Mouse (Mus musculus) gastrocnemius, adult 2 months (tissue): ENCODE data around the gene Cacna1e. TPM values are rescaled to one million over a fixed set of nuclear protein-coding genes. Genes with fewer than 3 reads are reported as not detected.

ENCODE experiments used
- DNase-seq: peaks from one replicate; pipeline ENCODE4 v3.0.0; 2022
- H3K27ac ChIP-seq: fragments of 200-600 bp; 2 replicates; pipeline ENCODE4 v1.8.1; 2022; ENCODE audit warnings: mild to moderate bottlenecking
- H3K4me3 ChIP-seq: fragments of 200-600 bp; 2 replicates; pipeline ENCODE4 v1.8.1; 2022; ENCODE audit warnings: mild to moderate bottlenecking, moderate library complexity
- CTCF ChIP-seq: fragments of 200-600 bp; IDR thresholded peaks from 2 replicates; pipeline ENCODE4 v1.8.1; 2022; ENCODE audit warnings: antibody characterized with exemption, mild to moderate bottlenecking, moderate library complexity
- intact Hi-C: fragments of 180-260 bp; cut with DNase I; formaldehyde crosslinking; loops from one replicate; pipeline ENCODE4 v1.15.1; 2025
- total RNA-seq, 2 experiments: library from RNA; stranded (reverse); gene quantifications; 2 replicates each; pipeline ENCODE4 v1.2.3; 2021

Cacna1e gene
- total RNA-seq, 2 experiments from 2014 or later: 0.05 to 0.06 TPM

DNA sequence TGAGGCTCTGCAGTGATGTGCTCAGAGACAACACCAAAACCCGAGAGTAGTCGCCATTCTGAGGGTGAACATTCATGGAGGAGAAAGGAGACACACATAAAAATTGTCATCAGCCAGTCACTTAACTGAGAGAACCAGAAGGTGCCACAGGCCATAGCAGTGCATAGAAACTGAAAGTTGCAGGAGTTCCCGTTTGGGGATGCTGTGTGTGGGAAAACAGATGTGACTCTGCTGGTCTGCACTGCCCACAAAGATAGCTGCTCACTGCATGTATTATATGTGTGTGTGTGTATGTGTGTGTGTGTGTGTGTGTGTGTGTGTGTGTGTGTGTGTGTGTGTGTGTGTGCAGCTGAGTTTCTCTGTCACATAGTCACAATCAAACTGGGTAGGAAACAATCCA lies 61.2 kb downstream of the Cacna1e start:
- no peak for TF ChIP-seq CTCF
- DNase-seq: no peak
- intact Hi-C loops: no loop called here
- no peak overlapping the region for H3K27ac ChIP-seq
- no peak overlapping the region for H3K4me3 ChIP-seq

DNA sequence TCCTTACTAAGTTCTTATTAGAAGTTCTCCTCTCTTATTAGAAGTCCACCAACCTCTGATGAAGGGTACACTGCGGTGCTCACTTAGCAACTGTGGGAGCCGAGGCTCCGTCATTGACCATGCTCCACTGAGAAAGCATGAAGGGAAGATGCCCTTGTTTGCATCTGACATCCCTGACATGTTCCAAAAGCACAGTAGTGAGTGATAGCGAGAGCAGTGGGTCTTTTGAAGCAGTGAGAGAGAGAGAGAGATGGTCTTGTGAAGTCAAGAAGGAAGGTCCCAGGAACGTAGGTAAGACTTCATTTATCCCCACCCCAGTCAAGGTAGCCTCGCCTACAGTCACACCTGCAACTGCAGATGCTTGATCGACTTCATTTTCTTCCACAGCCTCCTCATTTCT lies 63.9 kb downstream of the Cacna1e start:
- DNase-seq: no peak
- TF ChIP-seq CTCF: no peak
- intact Hi-C loops: no loop called here
- no peak overlapping the region for H3K27ac ChIP-seq
- no peak overlapping the region for H3K4me3 ChIP-seq

DNA sequence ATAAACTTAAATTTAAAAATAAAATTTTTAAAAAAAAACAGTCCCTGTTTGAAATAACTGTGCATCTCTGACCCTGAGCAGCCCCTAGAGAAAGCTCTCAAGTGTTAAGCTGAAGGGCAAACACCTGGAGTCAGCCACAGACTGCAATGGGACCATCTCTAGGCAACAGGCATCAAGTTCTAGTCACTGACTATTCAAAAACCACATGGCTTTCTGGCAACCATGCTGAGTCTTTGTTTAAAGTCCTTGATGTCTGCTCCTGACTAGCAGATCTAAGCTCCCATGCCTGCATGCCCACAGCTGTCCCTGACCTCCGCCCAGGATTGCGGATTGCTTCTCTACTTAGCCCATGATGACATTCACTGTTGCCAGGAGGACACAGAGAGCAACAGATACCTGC lies 64.3 kb downstream of the Cacna1e start:
- Histone ChIP-seq H3K4me3 (no peak overlapping the region), H3K27ac (no peak overlapping the region)
- TF ChIP-seq CTCF: no peak
- intact Hi-C loops: no loop called here
- DNase-seq: no peak

DNA sequence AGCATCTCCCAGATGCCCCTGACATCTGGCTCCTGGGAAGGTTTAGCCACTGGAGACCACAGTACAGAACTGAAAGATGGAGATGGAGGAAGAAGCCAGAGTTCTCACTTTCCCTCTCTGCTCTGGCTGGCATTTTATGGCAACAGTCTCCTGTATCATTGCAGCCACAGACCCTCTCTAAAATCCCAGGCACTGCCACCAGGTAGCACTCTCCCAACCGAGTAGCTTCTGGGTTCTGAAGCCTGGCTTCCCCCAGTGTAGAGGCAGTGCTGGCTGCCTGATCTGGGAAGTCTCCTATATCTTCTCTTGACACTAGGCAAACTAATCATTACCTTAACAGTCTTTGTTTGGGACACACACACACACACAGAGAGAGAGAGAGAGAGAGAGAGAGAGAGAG lies 65.6 kb downstream of the Cacna1e start:
- no peak overlapping the region for H3K4me3 ChIP-seq
- DNase-seq: no peak
- intact Hi-C loops: no loop called here
- no peak overlapping the region for H3K27ac ChIP-seq
- TF ChIP-seq CTCF: no peak

DNA sequence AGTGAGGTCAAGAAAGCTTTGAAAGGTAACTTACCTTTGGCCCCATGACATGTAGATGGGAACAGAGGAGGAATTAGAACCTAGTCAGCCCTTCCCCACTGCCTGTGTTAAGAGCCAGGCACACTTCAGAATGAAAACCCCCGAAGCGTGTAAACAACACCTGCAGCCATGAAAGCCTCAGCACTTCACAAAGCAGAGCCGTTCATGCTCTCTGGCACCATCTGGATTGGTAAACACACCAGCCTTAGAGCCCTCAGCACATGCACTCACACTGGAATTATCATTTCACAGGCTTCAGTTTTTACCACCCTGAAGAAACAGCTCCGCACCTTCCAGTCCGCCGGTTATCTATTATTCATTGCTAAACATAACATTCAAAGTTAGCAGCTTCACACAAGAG lies 67.5 kb downstream of the Cacna1e start:
- intact Hi-C loops: no loop called here
- DNase-seq: no peak
- TF ChIP-seq CTCF: no peak
- no peak overlapping the region for H3K27ac ChIP-seq
- no peak overlapping the region for H3K4me3 ChIP-seq

DNA sequence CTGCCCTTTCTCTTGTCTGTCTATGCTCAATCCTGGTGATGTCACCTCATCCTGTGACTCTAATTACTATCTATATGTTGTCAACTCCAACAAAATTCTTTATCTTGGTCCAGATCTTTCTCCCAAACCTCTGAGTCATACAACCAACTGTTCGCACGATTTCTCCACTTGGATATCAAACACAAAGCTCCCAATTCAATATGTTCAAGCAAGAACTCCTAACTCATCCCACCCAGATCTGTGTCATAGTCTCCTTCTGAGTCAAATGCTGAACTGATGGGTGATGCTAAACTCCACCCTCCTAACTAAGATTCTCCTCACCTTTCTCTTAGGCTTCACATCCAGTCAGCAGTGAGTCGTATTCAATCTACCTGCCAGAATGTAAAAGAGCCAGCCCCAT lies 68.0 kb downstream of the Cacna1e start:
- Histone ChIP-seq H3K27ac (no peak overlapping the region), H3K4me3 (no peak overlapping the region)
- DNase-seq: no peak
- intact Hi-C loops: no loop called here
- TF ChIP-seq CTCF: no peak

DNA sequence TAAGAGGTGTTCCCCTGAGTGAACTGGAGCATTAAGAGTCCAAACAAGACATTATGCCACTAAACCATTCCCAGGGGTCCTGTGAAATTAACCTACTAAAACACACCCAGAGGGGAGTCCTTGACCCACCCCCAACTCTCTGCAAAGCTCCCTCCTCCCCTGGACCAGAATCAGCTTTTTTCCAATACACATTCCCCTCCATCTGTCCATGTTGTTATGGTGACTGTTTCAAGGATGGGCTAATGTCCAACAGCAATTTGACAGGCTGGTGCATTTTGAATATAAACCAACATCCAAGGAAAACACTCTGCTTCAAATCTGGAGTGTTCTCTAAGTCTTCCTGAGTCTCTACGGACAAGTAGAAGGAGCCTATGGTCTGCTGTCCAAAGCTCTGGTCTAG lies 78.6 kb downstream of the Cacna1e start:
- no peak for DNase-seq
- intact Hi-C loops: no loop called here
- TF ChIP-seq CTCF: no peak
- Histone ChIP-seq H3K27ac (no peak overlapping the region), H3K4me3 (no peak overlapping the region)

DNA sequence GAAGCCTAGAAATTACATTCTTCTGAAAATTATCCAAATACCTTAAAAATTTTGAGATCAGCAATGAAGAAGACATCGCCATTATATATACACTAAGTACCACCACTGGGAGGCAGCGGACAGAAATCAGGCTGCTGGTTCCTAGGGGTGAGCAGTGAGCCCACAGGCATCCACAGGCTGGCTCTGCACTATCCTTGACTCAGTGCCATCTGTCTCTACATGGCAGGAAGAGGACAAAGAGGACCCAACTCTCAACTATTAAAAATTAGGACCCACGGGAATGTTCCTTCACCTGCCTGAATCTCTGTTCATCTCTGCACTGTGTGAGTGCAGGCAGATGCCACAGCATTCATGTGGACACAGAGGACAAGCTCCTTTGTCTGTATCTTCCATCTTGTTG lies 79.3 kb downstream of the Cacna1e start:
- H3K4me3 ChIP-seq: no peak overlapping the region
- DNase-seq: no peak
- H3K27ac ChIP-seq: no peak overlapping the region
- intact Hi-C loops: no loop called here
- TF ChIP-seq CTCF: no peak

DNA sequence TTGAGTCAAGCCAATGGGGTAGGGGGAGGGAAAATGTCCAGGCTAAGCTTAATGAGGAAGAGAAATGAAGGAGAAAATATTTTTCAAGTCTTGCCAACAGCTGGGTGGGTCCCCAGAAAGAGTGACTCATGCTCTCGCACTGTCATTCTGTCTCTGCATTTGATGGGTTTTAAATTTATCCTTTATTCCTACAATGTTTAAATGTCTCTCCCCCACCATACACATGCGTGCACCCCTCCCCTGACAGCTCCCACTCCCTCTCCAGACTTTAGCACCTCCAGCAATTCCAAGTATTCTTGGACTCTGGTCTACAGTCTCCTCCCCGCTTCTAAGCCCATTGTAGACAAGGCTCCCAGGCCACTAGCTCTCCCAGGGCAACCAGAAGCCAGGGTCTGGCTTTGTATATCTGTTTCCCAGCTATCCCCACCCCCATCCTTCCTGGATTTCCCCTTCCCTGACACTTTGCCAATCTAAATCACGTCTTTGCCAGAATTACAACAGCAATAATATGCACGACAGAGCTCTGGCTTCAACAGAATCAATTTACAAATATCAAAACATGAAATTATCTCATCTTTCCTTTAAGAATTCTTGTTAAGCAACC lies 81.9 kb downstream of the Cacna1e start:
- intact Hi-C loops: no loop called here
- DNase-seq: no peak

DNA sequence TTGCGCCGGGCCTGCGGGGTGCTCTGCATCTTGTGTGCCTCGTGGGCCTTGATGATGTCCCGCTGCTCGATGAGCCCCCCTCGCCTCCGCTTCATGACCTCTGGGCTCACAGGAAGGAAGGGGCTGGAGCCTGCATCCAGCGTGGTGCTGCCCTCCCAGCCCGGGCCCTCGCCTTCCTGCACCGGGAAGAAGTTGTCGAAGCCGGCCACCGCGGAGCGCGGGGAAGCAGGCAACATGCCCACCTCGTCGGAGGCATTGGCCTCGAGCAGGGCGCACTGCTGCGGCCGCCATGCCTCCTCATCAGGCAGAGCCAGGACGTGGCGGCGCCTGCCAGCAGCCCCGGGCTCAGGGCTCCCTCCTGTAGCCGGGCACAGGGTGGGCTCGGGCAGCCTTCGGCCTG lies 85.0 kb downstream of the Cacna1e start:
- TF ChIP-seq CTCF: no peak
- Histone ChIP-seq H3K4me3 (no peak overlapping the region), H3K27ac (no peak overlapping the region)
- intact Hi-C loops: no loop called here
- DNase-seq: no peak

More for the DNA sequence above, 81.9 kb downstream of the Cacna1e start:
- no peak overlapping the region for H3K27ac ChIP-seq
- no peak overlapping the region for H3K4me3 ChIP-seq
- no peak for TF ChIP-seq CTCF

DNA sequence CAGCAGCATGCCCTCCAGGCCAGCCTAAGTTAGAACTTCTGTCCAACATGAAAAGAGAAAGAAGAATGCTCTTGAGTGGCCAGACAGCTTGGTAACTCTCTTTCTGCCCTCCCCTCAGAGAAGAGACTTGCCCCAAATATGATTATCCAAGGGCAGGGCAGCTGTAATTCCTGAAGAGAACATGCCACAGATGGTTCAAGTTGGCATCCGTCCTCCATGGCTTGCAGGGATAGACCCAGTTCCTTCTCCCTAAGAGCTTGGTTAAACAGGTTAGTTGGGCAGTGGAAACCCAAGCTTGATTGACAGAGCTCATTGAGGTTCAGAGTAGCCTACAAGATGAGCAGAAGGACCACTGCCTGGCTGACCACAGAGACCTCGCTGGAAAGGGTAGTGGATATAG lies 85.5 kb downstream of the Cacna1e start:
- intact Hi-C loops: no loop called here
- no peak for TF ChIP-seq CTCF
- no peak overlapping the region for H3K27ac ChIP-seq
- H3K4me3 ChIP-seq: no peak overlapping the region
- DNase-seq: no peak

DNA sequence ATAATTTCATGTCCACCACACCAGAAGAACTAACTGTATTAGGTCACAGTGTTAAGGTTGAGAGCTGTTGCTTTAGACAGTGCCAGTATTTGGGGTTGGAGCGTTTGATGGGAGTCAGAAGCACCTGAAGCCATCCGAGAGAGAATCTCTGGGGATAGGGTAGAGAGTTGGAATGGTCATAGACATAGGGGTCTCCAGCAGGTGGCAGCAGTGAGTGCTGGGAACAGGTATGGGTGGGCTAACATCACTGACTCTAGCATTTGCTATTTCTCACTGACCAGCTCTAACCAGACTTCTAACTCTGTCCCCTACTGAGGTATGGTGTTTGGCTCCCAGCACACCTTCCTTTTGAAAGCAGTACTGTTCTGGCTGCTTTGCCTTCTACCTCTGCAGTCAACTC lies 87.6 kb downstream of the Cacna1e start:
- intact Hi-C loops: no loop called here
- TF ChIP-seq CTCF: peak; percentile 58
- DNase-seq: peak; percentile 44
- Histone ChIP-seq H3K4me3 (no peak overlapping the region), H3K27ac (no peak overlapping the region)

DNA sequence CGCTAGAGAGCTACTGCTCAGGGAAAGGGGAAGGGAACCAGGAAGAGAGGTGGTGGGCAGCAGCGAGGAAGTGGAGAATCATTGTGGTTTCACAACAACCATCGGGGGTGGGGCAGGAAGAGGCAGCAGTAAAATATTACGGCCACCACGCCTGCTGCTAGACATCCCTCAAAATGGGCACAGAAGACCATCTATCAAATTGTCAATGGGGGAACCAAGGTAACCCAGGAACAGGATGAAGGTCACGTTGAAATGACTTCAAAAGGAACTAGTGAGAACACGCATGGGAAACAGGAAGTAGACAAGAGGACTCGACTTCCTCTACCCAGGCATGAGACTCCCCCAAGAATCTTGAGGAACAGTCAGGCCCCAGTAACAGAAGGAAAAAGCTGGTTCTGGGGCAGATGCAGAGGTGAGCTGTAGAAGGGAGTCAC lies 89.8 kb downstream of the Cacna1e start:
- no peak for DNase-seq
- H3K4me3 ChIP-seq: no peak overlapping the region
- intact Hi-C loops: no loop called here
- no peak overlapping the region for H3K27ac ChIP-seq
- TF ChIP-seq CTCF: no peak

DNA sequence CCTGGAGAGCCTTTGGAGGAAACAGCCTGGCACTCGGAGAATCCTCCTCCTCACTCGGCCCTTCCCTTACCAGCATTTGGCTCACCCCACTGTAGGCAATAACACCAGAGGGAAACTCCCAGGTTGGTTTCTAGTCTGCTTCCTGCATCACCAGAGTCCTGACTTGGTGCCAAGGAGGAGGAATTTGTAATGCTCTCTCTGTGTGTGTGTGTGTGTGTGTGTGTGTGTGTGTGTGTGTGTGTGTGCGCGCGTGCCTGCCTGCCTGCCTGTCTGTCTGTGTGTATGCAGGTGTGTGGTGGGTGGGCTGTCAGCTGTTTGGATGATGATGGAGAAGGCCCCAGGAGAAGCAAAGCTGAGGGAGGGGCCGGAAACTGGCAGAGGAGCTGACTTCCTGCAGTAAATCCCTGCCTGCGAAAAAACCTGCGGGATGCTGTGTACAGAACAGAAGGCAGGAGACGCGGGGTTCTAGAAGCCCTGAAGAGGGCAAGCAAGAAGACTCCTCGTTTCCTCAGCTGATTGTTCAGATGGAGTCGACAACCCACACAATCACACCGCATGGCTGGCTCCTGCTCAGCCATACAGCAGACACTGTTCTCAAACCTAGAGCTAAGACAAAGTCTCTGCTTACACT lies 92.6 kb downstream of the Cacna1e start:
- no peak overlapping the region for H3K27ac ChIP-seq
- intact Hi-C loops: no loop called here
- no peak for TF ChIP-seq CTCF

More for the DNA sequence above, 92.6 kb downstream of the Cacna1e start:
- DNase-seq: no peak
- no peak overlapping the region for H3K4me3 ChIP-seq
